Mouse (Mus musculus): ENCODE results near the gene Arsj.

- TF ChIP-seq CTCF (IDR thresholded peaks at IDR 0.05) (no peak), EP300 (IDR thresholded peaks at IDR 0.05) (no peak)
Observed at GRCm38 (mm10) chr3:126397985-126398630, 34.6 kb downstream of the Arsj start.

Data from lung, postnatal 0 days (tissue).